Mouse (Mus musculus): ENCODE results near the gene Arg2. TPM values are rescaled to one million over a fixed set of nuclear protein-coding genes. Genes with fewer than 3 reads are reported as not detected.

Gene Arg2
- polyA plus RNA-seq, 1 experiment from 2014 or later = 8.5 TPM

- Histone ChIP-seq H3K27ac (no peak overlapping the region), H3K36me3 (replicated peaks) (no peaks in the 10 kb centered on the region), H3K4me3 (replicated peaks) (no peak overlapping the region), H3K4me1 (peaks cover 12% of the 10 kb centered on the region), H3K4me2 (no peak overlapping the region), H3K9me3 (no peaks in the 10 kb centered on the region), H3K9ac (no peak overlapping the region), H3K27me3 (peaks cover 39% of the 10 kb centered on the region)
- 31% methylated on average over 8 of the region's 8 CpGs for WGBS
- ATAC-seq (ENCODE audit: low FRiP score) = no peak
These were observed 4.1 kb downstream of the Arg2 start for GRCm38 (mm10) chr12:79134676-79135075.

- Histone ChIP-seq H3K27ac (no peak overlapping the region), H3K4me2 (no peak overlapping the region), H3K9ac (no peak overlapping the region), H3K36me3 (replicated peaks) (no peaks in the 10 kb centered on the region), H3K4me1 (peaks cover 12% of the 10 kb centered on the region), H3K4me3 (replicated peaks) (no peak overlapping the region), H3K9me3 (no peaks in the 10 kb centered on the region), H3K27me3 (peaks cover 36% of the 10 kb centered on the region)
- 47% methylated on average over 4 of the region's 4 CpGs for WGBS
- ATAC-seq (ENCODE audit: low FRiP score) = no peak
These were observed 4.5 kb downstream of the Arg2 start for GRCm38 (mm10) chr12:79135105-79135504.

GRCm38 (mm10) chr12:79136949-79137348 lies 6.4 kb downstream of the Arg2 start:
- Histone ChIP-seq H3K9ac (no peak overlapping the region), H3K27me3 (peaks cover 18% of the 10 kb centered on the region), H3K4me2 (no peak overlapping the region), H3K4me3 (replicated peaks) (no peak overlapping the region), H3K36me3 (replicated peaks) (no peaks in the 10 kb centered on the region), H3K9me3 (no peaks in the 10 kb centered on the region), H3K4me1 (no peaks in the 10 kb centered on the region), H3K27ac (no peak overlapping the region)
- WGBS = 78% methylated on average over 7 of the region's 7 CpGs
- ATAC-seq (ENCODE audit: low FRiP score) = no peak

- no peaks in the 10 kb centered on the region for H3K36me3 ChIP-seq (replicated peaks)
- H3K4me1 ChIP-seq = no peaks in the 10 kb centered on the region
- no peak for ATAC-seq (ENCODE audit: low FRiP score)
- no peak overlapping the region for H3K4me2 ChIP-seq
- H3K27ac ChIP-seq = no peak overlapping the region
- H3K4me3 ChIP-seq (replicated peaks) = no peak overlapping the region
- H3K9ac ChIP-seq = no peak overlapping the region
- H3K27me3 ChIP-seq = no peaks in the 10 kb centered on the region
- H3K9me3 ChIP-seq = no peaks in the 10 kb centered on the region
These were observed 8.4 kb downstream of the Arg2 start for GRCm38 (mm10) chr12:79138999-79139398.

- no peaks in the 10 kb centered on the region for H3K9me3 ChIP-seq
- H3K27me3 ChIP-seq = no peaks in the 10 kb centered on the region
- H3K4me3 ChIP-seq (replicated peaks) = no peak overlapping the region
- WGBS = 73% methylated on average over 1 of the region's 1 CpGs
- H3K9ac ChIP-seq = no peak overlapping the region
- no peaks in the 10 kb centered on the region for H3K4me1 ChIP-seq
- no peak for ATAC-seq (ENCODE audit: low FRiP score)
- no peak overlapping the region for H3K4me2 ChIP-seq
- no peak overlapping the region for H3K27ac ChIP-seq
- no peaks in the 10 kb centered on the region for H3K36me3 ChIP-seq (replicated peaks)
These were observed 8.8 kb downstream of the Arg2 start for GRCm38 (mm10) chr12:79139417-79139816.

GRCm38 (mm10) chr12:79140811-79141210 lies 10.2 kb downstream of the Arg2 start:
- no peaks in the 10 kb centered on the region for H3K4me1 ChIP-seq
- ATAC-seq (ENCODE audit: low FRiP score) = no peak
- no peak overlapping the region for H3K4me2 ChIP-seq
- 88% methylated on average over 2 of the region's 2 CpGs for WGBS
- H3K9ac ChIP-seq = no peak overlapping the region
- no peaks in the 10 kb centered on the region for H3K36me3 ChIP-seq (replicated peaks)
- H3K27me3 ChIP-seq = no peaks in the 10 kb centered on the region
- no peak overlapping the region for H3K27ac ChIP-seq
- no peaks in the 10 kb centered on the region for H3K9me3 ChIP-seq
- no peak overlapping the region for H3K4me3 ChIP-seq (replicated peaks)

- ATAC-seq (ENCODE audit: low FRiP score) = no peak
- H3K36me3 ChIP-seq (replicated peaks) = no peaks in the 10 kb centered on the region
- no peak overlapping the region for H3K9ac ChIP-seq
- no peaks in the 10 kb centered on the region for H3K4me1 ChIP-seq
- H3K4me2 ChIP-seq = no peak overlapping the region
- H3K4me3 ChIP-seq (replicated peaks) = no peak overlapping the region
- H3K27me3 ChIP-seq = no peaks in the 10 kb centered on the region
- no peaks in the 10 kb centered on the region for H3K9me3 ChIP-seq
- H3K27ac ChIP-seq = no peak overlapping the region
These were observed 10.8 kb downstream of the Arg2 start for GRCm38 (mm10) chr12:79141384-79141783.

- H3K27me3 ChIP-seq = no peaks in the 10 kb centered on the region
- 94% methylated on average over 6 of the region's 6 CpGs for WGBS
- peaks cover 17% of the 10 kb centered on the region for H3K36me3 ChIP-seq (replicated peaks)
- no peak overlapping the region for H3K9ac ChIP-seq
- no peaks in the 10 kb centered on the region for H3K9me3 ChIP-seq
- no peak overlapping the region for H3K4me3 ChIP-seq (replicated peaks)
- H3K27ac ChIP-seq = no peak overlapping the region
- no peak overlapping the region for H3K4me2 ChIP-seq
- no peak for ATAC-seq (ENCODE audit: low FRiP score)
- no peaks in the 10 kb centered on the region for H3K4me1 ChIP-seq
These were observed 19.1 kb downstream of the Arg2 start for GRCm38 (mm10) chr12:79149653-79150052.

- H3K36me3 ChIP-seq (replicated peaks) = peaks cover 72% of the 10 kb centered on the region
- H3K27me3 ChIP-seq = no peaks in the 10 kb centered on the region
- 92% methylated on average over 3 of the region's 3 CpGs for WGBS
- H3K27ac ChIP-seq = no peak overlapping the region
- no peaks in the 10 kb centered on the region for H3K4me1 ChIP-seq
- no peak overlapping the region for H3K4me2 ChIP-seq
- no peak for ATAC-seq (ENCODE audit: low FRiP score)
- no peak overlapping the region for H3K4me3 ChIP-seq (replicated peaks)
- H3K9me3 ChIP-seq = no peaks in the 10 kb centered on the region
- H3K9ac ChIP-seq = no peak overlapping the region
These were observed 32.3 kb downstream of the Arg2 start for GRCm38 (mm10) chr12:79162876-79163275.

GRCm38 (mm10) chr12:79169173-79169572 lies 38.6 kb downstream of the Arg2 start:
- peaks cover 9% of the 10 kb centered on the region for H3K4me1 ChIP-seq
- no peak overlapping the region for H3K9ac ChIP-seq
- no peaks in the 10 kb centered on the region for H3K9me3 ChIP-seq
- no peak overlapping the region for H3K27ac ChIP-seq
- H3K27me3 ChIP-seq = no peaks in the 10 kb centered on the region
- peaks cover 20% of the 10 kb centered on the region for H3K36me3 ChIP-seq (replicated peaks)
- no peak for ATAC-seq (ENCODE audit: low FRiP score)
- no peak overlapping the region for H3K4me3 ChIP-seq (replicated peaks)
- H3K4me2 ChIP-seq = no peak overlapping the region

GRCm38 (mm10) chr12:79170421-79170820 lies 39.8 kb downstream of the Arg2 start:
- Histone ChIP-seq H3K27ac (no peak overlapping the region), H3K9me3 (no peaks in the 10 kb centered on the region), H3K36me3 (replicated peaks) (peaks cover 17% of the 10 kb centered on the region), H3K27me3 (no peaks in the 10 kb centered on the region), H3K4me1 (peaks cover 9% of the 10 kb centered on the region), H3K4me2 (no peak overlapping the region), H3K9ac (no peak overlapping the region), H3K4me3 (replicated peaks) (no peak overlapping the region)
- ATAC-seq (ENCODE audit: low FRiP score) = no peak
- 87% methylated on average over 3 of the region's 3 CpGs for WGBS

- WGBS = 41% methylated on average over 12 of the region's 12 CpGs
- H3K27ac ChIP-seq = no peak overlapping the region
- H3K9ac ChIP-seq = peak overlapping the region; percentile 83
- H3K4me2 ChIP-seq = peak overlapping the region; percentile 67
- peak overlapping the region; percentile 96 for H3K4me3 ChIP-seq (replicated peaks)
- no peak for ATAC-seq (ENCODE audit: low FRiP score)
- H3K9me3 ChIP-seq = no peaks in the 10 kb centered on the region
- no peaks in the 10 kb centered on the region for H3K27me3 ChIP-seq
- peaks cover 9% of the 10 kb centered on the region for H3K4me1 ChIP-seq
- H3K36me3 ChIP-seq (replicated peaks) = peaks cover 18% of the 10 kb centered on the region
These were observed 40.9 kb downstream of the Arg2 start for GRCm38 (mm10) chr12:79171269-79171995.

All from forebrain, embryonic 12.5 days (tissue).